Mouse (Mus musculus) ovary, adult 18-20 months (tissue): ENCODE measurements around the gene Tfe3.
"Not testable (repeated sequence)": the region's sequence is repeated elsewhere in the genome, so short reads cannot be mapped to it uniquely, and the experiment has no call there.

Experiments
- DNase-seq: peaks from one replicate; pipeline ENCODE4 v3.0.0; 2022; ENCODE audit warnings: low spot score, mixed read lengths

Tfe3 gene

GRCm38 (mm10) chrX:7762137-7762920, at the start of gene Tfe3:
Gene Tfe3, plus strand, starts transcription at chrX:7762560.
- DNase-seq: peak; percentile 93

DNA sequence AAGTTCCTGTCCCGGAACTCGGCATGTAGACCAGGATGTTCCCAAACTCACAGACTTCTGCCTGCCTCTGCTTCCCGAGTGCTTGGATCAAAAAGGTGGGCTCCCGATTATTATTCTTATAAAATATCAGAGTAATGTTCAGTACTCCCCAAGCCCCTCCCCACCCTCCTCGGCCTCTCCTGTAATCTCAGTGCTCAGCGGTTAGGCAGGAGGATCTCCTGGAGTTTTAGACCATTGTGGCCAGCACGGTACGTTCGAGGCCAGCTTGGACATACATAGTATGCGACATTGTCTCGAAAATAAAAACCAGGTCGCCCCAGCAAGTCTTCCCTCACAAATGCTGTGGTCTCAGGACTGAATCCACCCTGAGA, 48.6 kb upstream of the Tfe3 start:
- DNase-seq: not testable (repeated sequence)

GRCm38 (mm10) chrX:7714135-7714899, 48.0 kb upstream of the Tfe3 start, which contains the start of gene Wdr45:
Gene Wdr45, plus strand, starts transcription at chrX:7714333.
- DNase-seq: peak; percentile 93

GRCm38 (mm10) chrX:7716058-7716457, 46.3 kb upstream of the Tfe3 start:
- not testable (repeated sequence) for DNase-seq

- peak; percentile 49 for DNase-seq
Measured at GRCm38 (mm10) chrX:7721514-7722281, 40.7 kb upstream of the Tfe3 start, which contains the start of gene Gm45208. Gene Gm45208, plus strand, starts transcription at chrX:7722245.

GRCm38 (mm10) chrX:7722282-7722611, 40.1 kb upstream of the Tfe3 start:
- DNase-seq: no peak

DNA sequence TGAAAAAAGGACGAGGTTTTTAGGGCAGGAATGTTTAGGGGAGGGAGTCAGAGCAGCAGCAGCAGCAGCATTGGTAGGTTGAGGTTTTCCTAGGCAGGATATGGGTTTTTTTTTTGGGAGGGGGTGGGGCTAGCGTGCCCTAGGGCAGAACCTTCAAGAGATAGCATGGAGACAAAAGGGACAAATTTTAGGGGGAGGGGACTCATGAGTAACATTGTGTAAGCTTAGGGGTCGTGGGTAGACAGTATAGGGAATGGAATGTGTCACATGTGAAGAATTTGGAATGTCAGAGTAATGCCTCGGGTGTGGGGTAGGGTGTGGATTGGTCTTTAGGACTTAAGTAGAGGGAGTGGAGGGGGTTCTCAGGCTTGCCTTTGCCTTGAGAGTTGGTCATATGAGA, 39.7 kb upstream of the Tfe3 start:
- no peak for DNase-seq

DNA sequence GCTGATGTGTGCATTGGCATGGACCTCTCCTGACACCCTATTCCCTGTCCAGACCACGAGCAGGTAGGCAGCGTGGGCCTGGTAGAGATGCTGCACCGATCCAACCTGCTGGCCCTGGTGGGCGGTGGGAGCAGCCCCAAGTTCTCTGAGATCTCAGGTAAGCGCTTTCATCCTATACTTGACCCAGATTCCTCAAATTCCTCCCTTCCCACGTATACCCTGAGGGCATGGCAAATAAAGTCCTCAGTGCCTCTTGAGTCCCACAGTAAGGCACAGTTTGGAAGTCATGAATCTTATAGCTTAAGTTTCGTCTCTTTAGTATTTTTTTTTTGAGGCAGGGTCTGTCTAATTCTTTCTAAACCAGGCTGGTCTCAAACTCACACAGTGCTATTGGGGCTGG, 38.2 kb upstream of the Tfe3 start:
- DNase-seq: no peak

DNA sequence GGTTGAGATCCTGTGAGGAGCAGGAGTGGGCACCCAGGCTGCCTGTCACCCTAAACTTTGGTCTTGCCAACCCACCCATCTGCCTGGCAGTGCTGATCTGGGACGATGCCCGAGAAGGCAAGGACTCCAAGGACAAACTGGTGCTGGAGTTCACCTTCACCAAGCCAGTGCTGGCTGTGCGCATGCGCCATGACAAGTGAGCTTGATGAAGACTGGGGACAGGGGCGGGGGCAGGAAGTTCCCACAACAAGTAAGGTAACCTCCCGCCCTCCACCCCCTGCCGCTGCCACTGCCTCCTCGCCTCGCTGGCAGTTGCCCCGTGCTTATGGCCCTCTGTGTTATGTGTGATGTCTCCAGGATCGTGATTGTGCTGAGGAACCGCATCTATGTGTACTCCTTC, 36.5 kb upstream of the Tfe3 start:
- no peak for DNase-seq

- DNase-seq: no peak
Measured at GRCm38 (mm10) chrX:7727176-7727575, 35.2 kb upstream of the Tfe3 start.

GRCm38 (mm10) chrX:7728215-7728921, 34.0 kb upstream of the Tfe3 start, which contains the start of gene Praf2:
Gene Praf2, plus strand, starts transcription at chrX:7728439.
- peak; percentile 77 for DNase-seq

DNA sequence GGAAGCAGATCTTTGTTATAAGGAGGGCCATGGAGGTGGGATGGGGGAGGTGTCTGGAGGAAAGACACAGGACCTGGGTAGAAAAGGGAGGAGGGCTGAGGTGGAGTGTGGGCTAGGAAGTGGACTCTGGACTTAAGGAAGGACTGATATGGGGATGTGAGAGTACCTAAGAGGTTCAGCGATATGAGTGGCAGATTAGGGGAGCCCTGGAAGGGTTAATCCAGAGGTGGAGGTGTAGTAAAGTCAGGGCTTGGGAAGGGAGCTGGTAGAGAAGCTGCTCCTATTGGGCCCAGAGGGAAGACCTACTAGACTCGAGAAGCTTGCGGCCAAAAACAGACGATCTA, 33.5 kb upstream of the Tfe3 start:
- no peak for DNase-seq

DNA sequence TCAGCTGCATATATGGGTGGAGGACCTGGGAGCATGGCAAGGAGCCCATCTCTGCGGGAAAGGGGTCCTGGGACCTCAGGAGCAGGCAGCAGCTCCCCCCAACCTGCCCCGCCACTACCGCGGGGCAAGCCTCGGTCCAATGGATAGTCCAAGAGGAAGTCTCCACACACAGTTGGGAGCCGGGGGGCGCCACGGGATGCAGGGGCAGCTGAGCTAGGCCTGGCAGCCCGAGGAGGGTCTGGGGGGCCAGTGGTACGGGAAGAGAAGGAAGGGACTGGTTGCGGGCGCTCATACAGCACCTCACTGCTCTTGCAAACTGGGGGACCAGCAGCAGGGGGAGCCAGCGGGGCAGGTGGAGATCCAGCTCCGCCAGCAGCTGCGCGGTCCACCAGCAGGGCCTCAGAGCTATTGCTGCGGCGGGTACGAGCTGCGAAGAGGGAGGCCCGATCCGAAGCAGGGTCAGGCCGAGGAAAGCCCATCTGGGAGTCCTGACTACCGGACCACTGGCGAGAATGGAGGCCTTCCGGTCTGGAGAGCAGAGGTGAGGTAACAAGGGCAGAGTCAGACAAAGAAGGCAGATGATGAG, 28.7 kb upstream of the Tfe3 start:
- no peak for DNase-seq

GRCm38 (mm10) chrX:7739336-7740081, 22.9 kb upstream of the Tfe3 start:
- no peak for DNase-seq

DNA sequence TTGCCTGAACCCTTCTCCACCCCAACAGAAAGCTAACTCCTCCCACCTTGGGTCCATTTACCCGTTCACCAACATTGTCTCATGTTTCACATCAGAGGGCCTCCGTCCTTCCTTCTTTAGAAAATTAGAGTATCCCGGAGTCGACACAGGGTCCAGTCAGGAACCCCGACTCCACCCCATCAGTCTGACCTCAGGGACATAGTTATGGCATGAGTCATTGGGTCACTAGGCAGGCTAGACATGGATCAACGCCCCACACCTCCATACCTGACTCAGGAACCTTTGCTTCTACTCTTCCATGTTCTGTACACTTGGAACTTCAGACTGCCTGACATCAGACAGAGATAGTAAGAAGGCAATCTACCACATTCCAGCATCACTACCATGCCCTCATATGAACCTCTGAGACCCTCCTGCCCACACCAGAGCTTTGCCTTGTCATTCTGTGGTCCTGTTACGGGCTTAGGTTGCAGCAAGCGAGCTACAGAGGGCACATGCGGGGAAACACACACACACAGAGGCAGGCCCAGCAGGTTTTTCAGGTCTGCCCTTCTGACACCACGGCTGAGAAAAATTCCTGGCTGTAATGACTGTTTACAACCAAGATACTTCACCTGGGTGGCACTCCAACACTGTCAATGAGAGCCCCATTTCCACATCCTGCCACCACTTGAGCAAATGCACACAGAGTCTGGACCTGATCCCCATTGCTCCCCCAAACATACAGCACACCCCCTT, 22.1 kb upstream of the Tfe3 start:
- no peak for DNase-seq

DNA sequence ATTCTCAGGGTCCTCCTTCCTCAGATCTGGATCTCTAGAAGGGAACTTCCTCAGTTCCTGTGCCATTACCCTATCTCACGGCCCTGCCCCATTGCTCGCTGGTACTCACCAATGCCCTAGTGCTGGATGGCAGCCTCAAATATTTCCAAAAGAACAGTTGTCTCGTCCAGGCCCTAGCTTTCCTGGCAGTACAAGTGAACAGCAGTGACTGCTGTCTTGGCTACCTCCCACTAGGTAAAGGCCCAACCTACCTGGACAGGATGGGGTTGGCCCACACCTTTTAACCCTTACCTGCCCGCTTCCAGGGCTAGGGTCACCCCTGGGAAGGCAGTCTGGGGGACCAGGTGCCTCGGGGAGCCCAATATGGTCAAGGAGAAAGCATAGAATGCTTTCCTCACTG, 21.3 kb upstream of the Tfe3 start:
- DNase-seq: no peak

- no peak for DNase-seq
Measured at GRCm38 (mm10) chrX:7743470-7743869, 18.9 kb upstream of the Tfe3 start.

DNA sequence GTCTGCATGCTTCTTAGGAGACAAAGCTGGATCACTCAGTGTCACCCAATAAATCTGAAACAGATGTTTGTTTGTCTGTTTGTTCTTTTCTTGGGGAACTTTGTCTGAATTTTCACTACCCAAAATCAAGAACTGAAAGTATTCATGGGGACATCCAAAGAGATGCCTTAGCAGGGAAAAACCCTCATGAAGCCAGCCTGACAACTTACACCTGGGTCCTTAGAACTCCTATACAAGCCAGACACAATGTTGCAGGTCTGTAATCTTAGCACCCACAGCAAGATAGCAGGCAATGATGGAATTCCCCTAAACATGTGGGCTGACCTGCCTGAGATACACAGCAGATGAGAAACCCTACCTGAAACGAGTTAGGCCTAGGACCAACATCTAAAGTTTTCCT, 17.4 kb upstream of the Tfe3 start:
- DNase-seq: no peak

- DNase-seq: no peak
Measured at GRCm38 (mm10) chrX:7745429-7745828, 16.9 kb upstream of the Tfe3 start.

DNA sequence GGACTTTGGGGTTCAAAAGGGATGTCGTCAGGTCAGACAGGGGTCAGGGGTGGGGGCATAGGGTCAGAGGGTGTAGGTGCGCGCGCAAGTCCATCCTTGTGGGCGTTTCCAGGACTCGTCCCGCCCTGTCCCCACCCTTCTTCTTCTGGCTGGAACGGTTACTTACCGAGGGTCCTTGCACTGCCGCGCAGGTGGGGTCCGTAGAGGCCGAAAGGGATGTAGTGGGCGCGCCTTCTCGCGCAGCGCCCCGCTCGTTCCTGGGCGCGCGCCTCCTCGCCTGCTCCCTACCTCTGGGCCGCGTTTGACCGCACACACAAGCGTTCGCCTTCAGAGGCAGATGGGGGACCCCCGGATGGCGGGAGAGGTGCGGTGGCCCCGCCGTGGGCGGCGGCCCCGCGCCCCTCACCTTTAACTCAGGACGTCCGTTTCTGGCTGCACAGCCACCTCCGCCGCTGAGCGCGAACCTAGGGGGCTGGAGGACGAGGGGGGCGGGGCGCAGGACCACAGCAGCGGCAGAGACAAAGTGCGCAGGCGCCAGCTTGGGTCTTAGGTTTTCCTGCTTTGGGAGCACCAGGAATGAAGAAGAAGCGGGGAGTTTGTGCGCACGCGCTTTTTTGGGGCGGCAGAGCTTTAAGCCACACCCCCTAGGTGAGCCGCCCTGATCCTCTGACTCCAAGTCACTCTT, 11.8 kb upstream of the Tfe3 start, which contains the start of gene Ccdc120:
Ccdc120 (minus strand) TSS at position 474 of the 685 bp plus-strand sequence.
- DNase-seq: peak; percentile 59
